In the genomic region with DNA sequence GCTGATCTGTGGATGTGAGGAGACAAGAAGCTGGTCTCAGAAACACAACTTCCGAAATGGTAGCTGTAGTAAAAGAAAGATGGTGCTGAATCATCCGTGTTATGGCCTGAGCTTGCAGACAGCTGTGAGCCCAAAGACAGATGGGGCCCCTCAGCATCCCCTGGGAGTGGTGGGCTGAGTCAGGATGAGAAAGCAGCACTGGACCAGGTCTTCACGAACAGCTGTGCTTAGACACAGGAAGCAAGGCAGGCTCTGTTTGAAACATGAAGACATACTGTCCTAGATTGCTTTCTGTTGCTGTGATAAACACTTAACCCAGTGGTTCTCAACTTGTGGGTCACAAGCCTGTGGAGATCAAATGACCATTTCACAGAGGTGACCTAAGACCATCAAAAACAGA, we compare ENCODE assay signal across 9 mouse cellular contexts. TPM values are rescaled to one million over a fixed set of nuclear protein-coding genes. Genes with fewer than 3 reads are reported as not detected.
DNase-seq lines count a peak whose midpoint lies in the region; ATAC-seq and TF ChIP-seq lines count a peak whose summit lies in the region.
"Had no signal": no experiment of that assay in that cellular context is flagged by ENCODE, and none has a peak within 500 bp of the region (broad histone marks: within the 10 kb centered on the region; RNA-seq: fewer than 3 reads in every experiment).

No protein-coding gene starts in this region.

- peaks cover 58% of the 10 kb centered on the region for H3K4me1 ChIP-seq in liver, embryonic 13.5 days (replicated peaks)
- H3K4me1 ChIP-seq in midbrain, embryonic 13.5 days (replicated peaks) = no peaks in the 10 kb centered on the region

- DNase-seq in cerebellum, postnatal 10 days = peak; percentile 30 to 42
- DNase-seq in cerebellum, postnatal 36 days = no peak
- DNase-seq in 416B (ENCODE audit: low read depth) = peak; percentile 42
- DNase-seq in heart, adult 11 months = peak; percentile 98
- DNase-seq in liver, embryonic 13.5 days = peak; percentile 71
- DNase-seq in cerebellum, adult 8-10 months = no peak
- no peak for DNase-seq in left cerebral cortex, adult 2 months (ENCODE audit: extremely low spot score in 1 of 2, low spot score in 2 of 2)
- DNase-seq: adrenal gland, postnatal 25 days had no signal

- peak overlapping the region; percentile 41 for H3K4me2 ChIP-seq in liver, embryonic 13.5 days
- H3K4me2 ChIP-seq in midbrain, embryonic 13.5 days (replicated peaks) = no peak overlapping the region

- TF ChIP-seq CTCF in left cerebral cortex, adult 2 months (IDR thresholded peaks at IDR 0.05) = no peak

- H3K4me3 ChIP-seq in liver, embryonic 13.5 days (replicated peaks) = no peak overlapping the region
- H3K4me3 ChIP-seq in midbrain, embryonic 13.5 days (replicated peaks) = no peak overlapping the region
- no peak overlapping the region for H3K4me3 ChIP-seq in left cerebral cortex, adult 2 months

- H3K36me3 ChIP-seq in liver, embryonic 13.5 days = no peaks in the 10 kb centered on the region
- H3K36me3 ChIP-seq in midbrain, embryonic 13.5 days = no peaks in the 10 kb centered on the region

- H3K27me3 ChIP-seq in liver, embryonic 13.5 days = no peaks in the 10 kb centered on the region
- no peaks in the 10 kb centered on the region for H3K27me3 ChIP-seq in midbrain, embryonic 13.5 days

- H3K9me3 ChIP-seq in liver, embryonic 13.5 days (replicated peaks) = no peaks in the 10 kb centered on the region
- H3K9me3 ChIP-seq in midbrain, embryonic 13.5 days = no peaks in the 10 kb centered on the region

- ATAC-seq in liver, embryonic 13.5 days (ENCODE audit: low read depth) = peak; percentile 95
- no peak for ATAC-seq in midbrain, embryonic 13.5 days

- 0 out of 2 replicates have a peak overlapping the region, but pooled peaks have one; percentile 0 for H3K9ac ChIP-seq in liver, embryonic 13.5 days
- H3K9ac ChIP-seq in midbrain, embryonic 13.5 days (replicated peaks) = no peak overlapping the region

- peak overlapping the region; percentile 82 for H3K27ac ChIP-seq in liver, embryonic 13.5 days
- no peak overlapping the region for H3K27ac ChIP-seq in midbrain, embryonic 13.5 days
- no peak overlapping the region for H3K27ac ChIP-seq in left cerebral cortex, adult 2 months

- intact Hi-C loops in left cerebral cortex, adult 2 months (cut with DNase I) = no loop called here

- WGBS in liver, embryonic 13.5 days (ENCODE audit: insufficient replicate concordance) = 36% methylated on average over 3 of the region's 3 CpGs
- WGBS in midbrain, embryonic 13.5 days = 75% methylated on average over 3 of the region's 3 CpGs

RNA-seq across cellular contexts. Expression of a gene that starts 49.6 kb away (rescaled TPM):
- polyA plus RNA-seq in liver, embryonic 13.5 days (2015; fragmentation: Nextera tagmentation; extraction: Ambion mirVana) = 91.1 and 99.5 TPM in 2 replicates
- 18.6 and 21.1 TPM in 2 replicates for polyA plus RNA-seq in midbrain, embryonic 13.5 days (2015; fragmentation: Nextera tagmentation; extraction: Ambion mirVana)
- total RNA-seq in left cerebral cortex, adult 2 months (2021) = 10 to 100 TPM; 11.5 to 12.7 TPM

Comparison
In these comparisons a context has a peak if more than half of its experiments do, and no peak if none do; other contexts are left out.
1. DNase-seq: peak in cerebellum, postnatal 10 days (2 of 2), 416B (single experiment), heart, adult 11 months (single experiment) and liver, embryonic 13.5 days (single experiment); none in cerebellum, postnatal 36 days (0 of 2), cerebellum, adult 8-10 months (single experiment) and left cerebral cortex, adult 2 months (0 of 2).